Mouse (Mus musculus) kidney, adult 18-20 months (tissue): ENCODE results near the gene Tomm70a.
A peak's percentile ranks its signal among the peaks of the same experiment; 100 is the strongest.

Experiments
- DNase-seq: peaks from one replicate; pipeline ENCODE4 v3.0.0; 2021

Tomm70a gene

DNA sequence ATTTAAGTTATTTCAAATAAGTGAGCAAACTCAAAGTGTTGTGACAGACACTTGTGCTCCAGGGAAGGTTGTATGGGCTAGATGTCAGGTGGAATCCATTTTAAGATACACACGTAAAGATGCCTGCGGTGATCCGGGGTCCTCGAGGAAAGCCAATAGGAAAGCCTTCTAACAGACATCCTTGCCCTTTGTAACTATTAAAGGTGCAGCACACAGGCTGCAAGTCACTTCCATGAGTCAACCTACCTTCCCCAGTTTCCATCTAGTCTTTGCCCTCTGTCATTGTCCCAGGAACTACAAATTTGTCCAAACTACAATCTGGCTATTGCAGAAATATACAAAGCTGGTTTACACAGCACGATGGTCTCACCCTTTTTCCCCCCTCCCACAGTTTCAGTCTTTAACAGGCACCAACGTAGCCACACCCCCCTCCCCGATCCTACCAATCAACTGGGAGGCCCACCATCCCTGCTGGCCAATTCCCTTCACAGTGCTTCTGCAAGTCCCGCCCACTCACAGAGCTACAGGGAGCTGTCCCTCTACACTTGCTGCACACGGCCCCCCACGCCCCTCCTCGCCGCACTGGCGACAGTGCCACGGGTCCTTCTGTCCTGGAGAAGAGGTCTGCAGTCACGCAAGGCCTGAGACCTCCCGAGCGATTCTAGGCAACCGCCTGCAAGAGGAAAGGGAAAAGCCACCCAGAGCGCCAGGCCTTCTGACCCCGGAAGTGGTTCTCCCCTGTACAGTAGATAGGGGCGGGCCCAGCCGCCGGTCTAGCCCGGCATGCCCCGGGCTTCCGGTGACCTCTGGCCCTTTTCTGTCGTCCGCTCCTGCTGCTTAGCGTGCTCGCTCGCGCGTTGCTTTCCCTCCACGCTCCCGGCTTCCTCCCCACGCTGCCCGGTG is at the start of gene Tomm70a:
TSS of gene Tomm70a (plus strand) at position 791 of the 903 bp plus-strand sequence.
- DNase-seq, result peak; percentile 96

DNA sequence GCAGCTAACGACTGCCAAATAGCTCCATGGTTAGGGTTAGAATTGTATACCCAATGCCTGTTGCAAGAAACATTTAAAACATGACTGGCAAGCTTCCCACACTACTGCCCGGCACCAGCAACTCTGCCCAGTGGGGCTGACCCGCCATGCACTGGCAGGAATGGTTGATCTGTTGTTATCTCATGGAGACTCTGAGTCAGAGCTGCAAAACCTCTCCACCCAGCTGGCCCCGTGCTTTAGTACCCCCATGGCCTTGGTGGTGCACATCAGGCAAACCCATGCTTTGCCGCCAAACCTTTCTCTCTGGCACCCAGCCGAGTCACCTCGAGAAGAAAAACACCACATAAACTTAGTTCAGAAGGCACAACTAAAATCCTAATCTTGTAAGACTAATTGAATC is 45.5 kb upstream of the Tomm70a start:
- no peak for DNase-seq

DNA sequence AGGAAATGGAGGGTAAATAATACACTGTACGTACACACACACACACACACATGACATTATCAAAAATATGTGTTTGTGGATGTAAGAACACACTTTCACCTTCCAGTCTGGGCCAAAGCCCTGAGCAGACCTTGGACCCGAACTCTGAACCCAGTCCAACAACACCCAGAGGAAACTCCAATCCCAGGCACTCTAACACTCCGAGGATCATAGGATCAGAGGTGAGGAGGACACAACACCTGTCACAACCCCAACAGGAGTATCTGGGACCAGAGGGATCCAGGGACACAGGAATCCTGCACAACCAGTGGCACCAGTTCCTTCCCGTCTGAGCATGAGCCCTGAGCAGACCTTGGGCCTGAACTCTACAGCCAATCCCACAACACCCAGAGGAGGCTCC is 41.9 kb upstream of the Tomm70a start:
- no peak for DNase-seq

DNA sequence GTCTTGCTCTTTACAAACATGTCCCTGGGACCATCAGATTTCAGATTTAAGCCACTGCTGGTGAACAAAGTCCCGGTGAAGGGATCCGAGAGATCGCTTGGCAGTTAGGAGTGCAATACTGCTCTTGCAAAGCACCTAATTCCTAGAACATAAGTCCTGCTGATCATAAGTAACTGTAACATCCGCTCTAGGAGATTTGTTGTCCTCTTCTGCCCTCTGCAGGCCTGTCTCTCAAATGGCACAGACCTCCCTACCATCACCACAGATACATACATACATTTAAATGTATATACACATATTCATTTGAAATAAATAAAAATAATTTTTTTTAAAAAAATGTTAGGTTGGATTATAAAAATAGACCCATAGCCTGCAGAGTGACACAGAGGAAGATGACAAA is 29.0 kb upstream of the Tomm70a start:
- peak; percentile 42 for DNase-seq

DNA sequence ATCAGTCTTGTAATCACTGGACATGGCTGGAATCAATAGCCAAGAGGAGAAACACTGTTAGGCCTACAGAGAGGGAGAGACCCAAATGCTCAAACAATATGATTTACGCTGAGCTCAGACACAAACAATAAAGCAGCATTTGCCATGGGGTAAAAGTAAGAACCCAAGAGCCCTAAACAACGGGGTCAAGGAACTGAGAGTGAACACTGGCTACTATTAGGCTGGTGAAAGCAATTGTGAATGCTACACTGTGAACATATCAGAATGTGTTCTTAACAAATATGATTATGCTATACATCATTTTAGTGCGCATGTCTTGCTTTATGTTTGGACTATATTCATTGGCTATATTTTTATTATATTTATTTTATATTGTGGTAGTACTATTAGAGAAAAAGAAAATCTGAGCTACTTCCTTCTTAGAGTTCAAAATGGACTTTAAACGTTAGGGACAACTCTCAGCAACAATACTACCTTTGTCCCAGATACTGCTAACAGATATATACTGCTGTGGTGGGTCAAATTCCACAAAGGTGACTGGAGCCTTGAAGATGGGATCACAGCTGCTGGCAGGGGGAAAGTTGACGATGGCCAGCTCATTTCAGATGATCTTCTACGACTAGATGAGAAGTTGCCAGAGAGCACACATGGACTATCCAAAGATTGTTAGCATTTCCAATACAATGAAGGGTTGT is 28.4 kb upstream of the Tomm70a start:
- no peak for DNase-seq

DNA sequence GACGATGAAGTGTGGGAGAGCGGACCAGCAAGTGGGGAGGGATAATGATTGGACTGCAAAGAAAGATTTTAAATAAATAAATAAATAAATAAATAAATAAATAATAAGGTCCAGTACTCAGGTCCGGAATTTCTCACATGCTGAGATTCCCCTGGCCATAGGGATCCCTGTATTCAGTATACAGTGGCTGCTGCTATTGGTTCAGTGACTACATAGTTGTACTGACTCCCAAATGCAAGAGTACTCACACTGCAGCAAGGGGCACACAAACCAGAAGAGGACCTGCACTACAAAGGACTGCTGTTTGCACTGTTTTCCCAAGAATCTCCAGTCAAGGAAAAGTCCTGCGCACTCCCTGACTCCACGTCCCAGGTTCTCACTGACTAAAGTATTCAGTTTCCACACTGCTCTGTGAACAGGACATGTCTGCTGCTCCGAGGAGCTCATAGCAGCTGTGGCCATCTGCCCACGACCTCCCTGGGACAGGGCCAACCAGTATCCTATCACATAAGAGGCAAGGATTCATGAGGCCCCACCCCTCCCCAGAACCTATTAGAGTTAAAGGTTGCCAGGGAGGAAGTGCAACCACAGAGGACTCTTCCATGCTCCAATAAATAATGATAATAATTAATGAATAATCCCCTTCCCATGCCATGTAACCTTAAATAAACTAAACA is 22.9 kb upstream of the Tomm70a start:
- DNase-seq, result peak; percentile 14

DNA sequence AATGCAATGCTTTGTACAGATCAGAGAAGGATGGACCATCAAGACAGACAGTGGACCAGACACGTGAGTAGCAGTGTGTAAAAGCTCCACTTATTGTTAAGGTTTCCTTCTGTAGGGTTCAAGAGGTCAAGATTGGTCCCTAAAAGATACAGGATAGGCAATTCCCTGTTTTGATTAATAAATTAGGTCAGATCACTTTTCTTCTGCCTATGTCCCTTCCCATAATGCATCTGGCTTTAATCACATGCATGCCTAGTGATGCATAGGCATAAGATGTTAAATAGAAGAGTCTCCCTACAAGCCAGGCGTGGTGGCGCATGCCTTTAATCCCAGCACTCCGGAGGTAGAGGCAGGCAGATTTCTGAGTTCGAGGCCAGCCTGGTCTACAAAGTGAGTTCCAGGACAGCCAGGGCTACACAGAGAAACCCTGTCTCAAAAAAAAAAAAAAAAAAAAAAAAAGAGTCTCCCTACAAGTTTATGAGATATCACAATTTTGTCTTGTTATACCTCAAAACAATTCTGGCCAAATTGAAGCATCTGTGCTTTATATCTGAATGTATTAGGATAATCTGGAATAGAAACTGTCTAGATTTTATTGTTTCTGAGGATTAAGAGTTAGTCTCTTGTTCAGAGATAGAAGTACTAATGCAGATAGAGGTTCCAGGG is 21.8 kb upstream of the Tomm70a start:
- DNase-seq, result no peak

DNA sequence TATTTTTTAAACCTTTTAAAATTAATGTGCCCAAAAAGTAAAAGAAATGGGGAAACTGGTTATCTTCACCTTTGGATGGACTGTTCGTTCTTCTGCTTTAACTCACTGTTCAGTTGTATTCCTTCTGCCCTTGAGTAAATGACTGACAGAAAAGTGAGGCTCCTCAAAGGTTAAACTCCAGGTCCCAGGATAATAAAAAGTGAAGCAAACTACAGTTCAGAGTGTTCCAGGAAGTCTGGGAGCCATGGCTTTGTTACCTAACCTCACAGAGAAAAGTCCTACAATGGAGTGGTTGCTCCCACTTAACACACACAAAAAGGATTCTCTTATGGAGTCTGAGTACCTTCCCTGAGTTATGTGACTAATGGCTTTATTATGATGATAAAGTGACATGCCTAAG is 20.3 kb upstream of the Tomm70a start:
- DNase-seq, result peak; percentile 8

DNA sequence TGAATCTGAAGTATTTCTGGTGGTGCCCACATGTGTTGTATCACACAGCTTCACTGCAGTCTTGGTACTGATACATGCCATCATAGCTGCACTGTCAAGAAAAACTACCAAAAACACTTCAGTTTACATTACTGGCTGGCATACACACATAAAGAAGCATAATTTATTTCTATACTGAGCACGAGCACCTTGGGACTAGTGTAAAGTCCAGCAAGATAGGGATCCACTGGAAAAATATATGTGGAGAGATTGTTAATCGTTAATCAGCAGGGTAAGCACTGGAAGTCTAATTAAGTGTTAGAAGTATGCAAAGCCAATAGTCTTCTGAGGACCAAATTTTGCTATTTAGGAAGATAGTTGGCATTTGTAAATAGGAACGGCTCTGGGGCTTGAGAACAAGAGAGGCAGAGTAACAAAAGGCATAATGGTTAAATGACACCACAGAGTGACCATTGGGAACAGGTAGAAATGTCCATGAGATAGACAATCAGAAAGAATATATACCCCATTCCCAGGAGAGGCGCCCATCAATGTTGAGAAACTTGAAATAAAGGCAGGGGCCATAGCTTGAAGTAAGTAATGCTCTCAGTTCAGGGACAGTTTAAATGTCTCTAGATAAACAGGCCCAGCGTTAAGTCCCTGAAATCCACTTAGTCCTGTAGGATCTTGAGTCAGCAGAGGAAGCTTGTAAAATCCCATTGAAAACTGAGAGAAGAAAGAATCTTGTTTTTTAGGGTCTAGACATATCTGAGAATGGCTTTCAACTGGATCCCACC is 15.1 kb upstream of the Tomm70a start:
- no peak for DNase-seq

DNA sequence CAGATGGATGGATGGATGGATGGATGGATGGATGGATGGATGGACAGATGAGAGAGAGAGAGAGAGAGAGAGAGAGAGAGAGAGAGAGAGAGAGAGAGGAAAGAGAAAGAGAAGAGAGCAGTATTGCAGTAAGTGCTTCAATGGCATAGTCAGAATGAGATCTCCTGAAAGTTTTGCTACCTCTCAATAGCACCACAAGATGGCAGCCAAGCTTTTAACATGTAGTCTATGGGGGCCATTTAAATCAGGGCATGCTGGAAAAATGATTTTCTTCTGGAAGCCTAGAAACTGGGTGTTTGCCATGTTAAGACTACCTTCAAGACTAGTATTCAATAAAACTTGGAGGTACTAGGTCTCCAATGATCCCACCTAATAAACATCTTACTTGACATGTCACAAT is 5.4 kb upstream of the Tomm70a start:
- no peak for DNase-seq

DNA sequence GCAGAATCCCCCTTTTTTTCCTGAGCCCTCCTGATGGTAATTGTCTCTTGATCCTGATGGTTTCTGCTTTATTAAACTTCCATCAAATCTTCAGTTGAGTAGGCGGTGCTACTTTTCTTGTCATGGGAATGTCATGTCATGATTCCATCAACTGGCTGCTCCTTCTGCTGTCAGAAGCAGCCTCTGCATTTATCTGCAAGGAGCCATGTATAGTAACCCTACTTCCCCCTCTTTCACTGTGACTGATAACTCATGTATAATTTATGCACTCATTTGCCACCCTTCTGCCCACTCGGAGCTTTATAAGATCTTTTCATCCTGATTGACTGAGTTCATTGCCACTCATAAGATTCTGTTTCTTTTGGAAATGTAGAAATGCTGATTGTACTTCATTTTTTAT is 3.9 kb upstream of the Tomm70a start:
- DNase-seq, result no peak

DNA sequence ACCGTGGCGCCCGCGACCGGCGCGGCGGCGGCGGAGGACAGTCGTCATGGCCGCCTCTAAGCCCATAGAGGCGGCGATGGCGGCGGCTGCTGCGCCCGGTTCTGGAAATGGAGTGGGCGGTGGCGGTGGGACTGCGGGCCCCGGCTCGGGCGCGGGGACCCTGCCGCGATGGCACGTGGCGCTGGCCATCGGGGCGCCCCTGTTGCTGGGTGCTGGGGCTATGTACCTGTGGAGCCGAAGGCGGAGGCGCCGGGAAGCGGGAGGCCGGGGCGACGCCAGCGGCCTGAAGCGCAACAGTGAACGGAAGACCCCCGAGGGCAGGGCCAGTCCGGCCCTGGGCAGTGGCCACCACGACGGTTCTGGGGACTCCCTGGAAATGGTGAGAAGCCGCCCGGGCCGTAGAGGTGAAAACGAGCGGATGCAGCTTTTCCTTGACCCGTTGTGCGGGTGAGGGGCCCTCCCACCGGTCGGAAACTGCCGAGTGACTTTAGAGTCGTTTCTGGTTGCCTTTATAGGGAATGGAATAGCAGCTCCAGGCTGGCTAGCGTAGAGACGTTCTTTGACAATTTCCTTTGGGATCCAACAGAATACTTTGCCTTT is 413 bp downstream of the Tomm70a start:
- DNase-seq, result no peak

DNA sequence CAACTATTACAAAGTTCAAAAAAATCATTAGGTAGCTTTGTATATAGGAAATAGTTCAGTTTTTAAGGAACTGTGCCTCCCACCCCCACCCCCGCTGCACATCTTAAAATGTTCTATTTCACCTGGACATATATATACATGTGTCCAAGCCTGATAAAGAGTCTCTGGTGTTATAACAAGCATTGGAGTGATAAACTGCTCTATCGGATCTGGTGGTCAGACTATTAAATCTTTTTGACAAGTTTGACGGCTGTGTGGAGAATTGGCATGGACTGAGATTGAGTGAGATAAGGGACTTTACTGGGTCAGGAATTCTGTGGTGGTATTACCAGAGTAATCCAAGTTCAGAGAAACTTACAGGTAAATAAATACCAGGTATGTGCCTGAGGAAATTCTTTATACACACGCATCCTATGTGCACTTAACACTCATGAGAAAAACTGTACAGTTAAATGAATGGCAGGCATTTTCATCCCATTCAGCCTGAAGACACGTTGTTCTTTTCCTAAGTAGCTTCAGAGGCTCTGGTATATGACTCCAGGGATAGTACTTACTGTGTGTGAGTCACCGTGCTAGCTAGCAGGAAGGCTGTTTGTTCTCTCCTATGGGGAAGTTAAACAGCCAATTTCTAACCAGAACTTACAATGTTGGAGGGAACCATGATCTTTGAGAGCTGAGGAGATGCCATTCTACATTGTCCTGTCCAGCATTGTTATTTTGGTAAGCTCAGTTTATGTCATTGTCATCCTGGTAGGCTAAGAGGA is 1.4 kb downstream of the Tomm70a start:
- no peak for DNase-seq

DNA sequence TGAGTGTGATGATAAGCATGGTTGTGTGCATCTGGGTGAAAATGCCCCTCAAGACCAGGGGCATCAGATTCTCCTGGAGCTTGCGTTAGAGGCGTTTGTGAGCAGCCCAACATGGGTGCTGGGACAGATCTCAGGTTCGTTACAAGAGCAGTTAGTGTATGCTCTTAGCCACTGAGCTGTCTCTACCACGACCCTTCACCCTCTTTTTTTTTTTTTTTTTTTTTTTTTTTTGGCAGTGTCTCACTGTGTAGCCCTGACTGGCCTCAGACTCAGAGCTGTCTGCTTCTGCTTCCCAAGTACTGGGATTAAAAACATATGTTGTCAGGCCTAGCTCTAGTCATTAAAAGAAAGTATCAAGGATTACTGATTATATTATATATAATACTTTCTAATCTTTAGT is 4.8 kb downstream of the Tomm70a start:
- DNase-seq, result no peak

DNA sequence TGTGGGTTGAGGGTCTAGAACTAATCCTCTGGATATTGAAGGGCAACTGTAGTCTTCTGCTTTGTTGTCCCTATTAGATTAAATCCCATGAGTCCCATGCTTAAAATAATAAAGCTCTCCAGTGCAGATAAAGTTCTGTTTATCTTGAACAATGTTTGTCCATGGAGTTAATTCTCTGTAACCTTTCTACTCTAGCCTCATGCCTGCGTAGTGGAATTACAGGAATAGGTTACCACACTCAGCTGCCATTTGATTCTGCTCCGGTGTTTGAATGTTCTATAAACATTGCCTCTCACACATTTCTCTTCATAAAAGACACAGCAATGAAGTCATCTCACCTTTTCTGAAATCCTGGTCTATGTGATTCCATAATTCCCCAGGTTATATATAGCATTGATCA is 6.3 kb downstream of the Tomm70a start:
- no peak for DNase-seq

DNA sequence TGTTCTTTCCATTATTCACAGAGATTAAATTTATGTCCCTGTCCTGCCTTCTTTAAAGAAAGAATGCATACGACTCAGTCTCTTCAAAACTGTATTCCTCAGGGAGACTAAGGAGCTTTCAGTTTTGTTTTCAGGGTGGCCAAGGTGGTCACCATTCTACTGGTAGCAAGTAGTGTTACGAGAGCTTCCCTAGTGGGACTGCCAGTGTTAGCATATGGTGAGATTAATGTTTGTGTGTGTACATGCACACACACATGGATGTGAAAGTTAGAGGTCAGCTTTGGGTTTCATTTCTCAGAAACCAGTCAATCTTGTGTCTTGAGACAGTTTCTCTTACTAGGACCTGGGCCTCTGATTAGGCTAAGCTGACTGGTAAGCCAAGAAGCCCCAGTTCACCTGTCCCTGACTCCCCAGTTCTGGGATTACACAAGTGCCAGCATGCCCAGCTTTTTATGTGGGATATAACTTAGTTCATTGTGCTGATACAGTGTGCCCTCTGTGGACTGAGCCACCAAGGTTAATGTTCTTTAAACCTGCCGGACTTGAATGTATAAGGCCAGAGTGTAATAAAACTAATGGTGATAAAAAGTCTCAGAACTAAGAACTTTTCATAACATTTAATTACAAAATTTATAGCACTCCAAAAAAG is 9.4 kb downstream of the Tomm70a start:
- no peak for DNase-seq

DNA sequence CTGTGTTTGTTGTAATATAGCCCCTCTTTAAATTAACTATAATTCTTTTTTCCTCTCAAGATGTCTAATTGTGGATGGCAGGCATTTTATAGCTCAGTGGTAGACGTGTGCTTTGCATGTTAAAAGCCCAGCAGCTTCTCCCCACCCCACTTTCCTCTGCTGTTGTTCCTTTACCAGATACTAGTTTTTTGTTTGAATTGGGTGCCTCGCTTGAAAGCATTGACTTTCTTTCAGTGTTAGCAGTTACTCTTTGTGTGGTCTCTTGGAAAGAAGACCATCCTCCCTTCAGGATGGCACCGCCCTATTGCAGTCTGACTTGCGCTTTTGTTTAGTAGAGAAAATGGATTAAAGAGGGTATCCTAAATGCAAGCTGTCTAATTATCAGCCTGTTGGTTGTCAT is 10.0 kb downstream of the Tomm70a start:
- no peak for DNase-seq

DNA sequence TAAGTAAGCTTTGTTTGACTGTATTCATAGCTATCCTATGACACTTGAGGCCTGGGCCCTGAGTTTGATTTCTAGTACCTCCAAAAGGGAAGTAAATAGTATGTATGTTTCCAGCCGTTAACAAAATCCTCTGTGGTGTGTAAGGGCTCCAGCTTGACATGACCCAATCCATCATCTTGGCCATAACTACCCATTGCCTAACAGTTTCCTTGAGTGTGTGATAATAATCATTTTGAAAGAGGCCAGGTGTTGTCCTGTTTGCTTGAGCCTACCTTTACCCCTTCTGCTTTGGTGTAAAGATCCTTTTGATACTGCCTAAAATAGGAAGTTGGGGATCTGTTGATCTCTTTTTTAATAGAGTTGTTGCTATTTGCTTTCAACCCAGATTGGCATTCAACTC is 10.8 kb downstream of the Tomm70a start:
- DNase-seq, result no peak

DNA sequence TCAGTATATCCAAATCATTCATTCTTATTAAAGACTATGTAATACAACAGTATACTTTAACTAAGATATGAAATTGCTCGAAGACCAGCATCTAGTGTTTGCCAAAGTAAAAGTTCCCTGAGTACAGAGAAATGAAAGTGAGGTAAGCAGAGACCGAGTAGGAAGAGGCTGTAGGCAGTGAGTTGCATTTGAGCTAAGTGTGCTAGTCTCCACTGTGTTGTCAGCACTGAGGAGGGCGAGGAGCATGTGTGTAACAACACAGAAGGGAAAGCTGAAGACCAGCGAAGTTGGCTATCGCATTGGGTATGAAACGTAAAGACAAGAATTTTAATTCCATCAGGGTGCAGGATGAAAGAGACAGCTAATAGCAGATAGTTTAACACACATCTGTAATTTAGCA is 12.1 kb downstream of the Tomm70a start:
- DNase-seq, result no peak

DNA sequence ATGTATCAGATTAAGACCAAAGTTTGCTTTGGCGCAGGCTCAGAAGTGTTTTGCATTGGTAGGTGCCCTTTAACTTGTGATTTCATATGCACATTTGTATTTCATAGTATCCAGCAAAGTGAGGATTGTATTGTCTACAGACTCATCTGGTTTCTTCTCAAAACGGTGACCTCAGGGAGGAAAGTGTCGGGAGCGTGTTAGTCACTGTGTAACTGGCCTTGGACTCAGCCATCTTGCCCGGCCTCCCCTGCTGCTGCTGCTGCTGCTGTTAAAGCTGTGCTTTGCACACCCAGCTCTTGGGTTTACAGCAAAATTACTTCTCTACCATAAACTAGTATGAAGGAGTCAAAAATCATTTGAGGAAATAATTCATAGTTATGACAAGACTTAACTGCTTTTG is 23.2 kb downstream of the Tomm70a start:
- DNase-seq, result no peak

DNA sequence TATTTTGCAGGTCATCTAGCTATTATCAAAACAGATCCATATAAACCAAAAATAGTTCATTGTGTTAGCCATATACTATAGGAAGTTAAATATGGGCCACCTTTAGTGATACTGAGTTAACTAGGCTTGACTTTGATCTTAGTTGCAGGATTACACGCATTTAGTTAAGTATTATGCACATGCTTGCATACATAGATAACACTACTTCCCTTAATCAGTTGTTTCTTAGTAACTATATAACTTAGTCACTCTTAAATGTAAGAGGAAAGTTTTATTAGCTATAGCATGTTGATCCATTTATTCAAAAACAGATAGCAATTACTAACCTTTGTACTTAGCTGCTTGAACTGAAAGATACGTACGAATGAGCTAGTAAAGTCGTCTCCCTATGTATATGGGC is 29.9 kb downstream of the Tomm70a start:
- DNase-seq, result no peak
